10 mouse cellular contexts compared by ENCODE assay signal in the genomic region with DNA sequence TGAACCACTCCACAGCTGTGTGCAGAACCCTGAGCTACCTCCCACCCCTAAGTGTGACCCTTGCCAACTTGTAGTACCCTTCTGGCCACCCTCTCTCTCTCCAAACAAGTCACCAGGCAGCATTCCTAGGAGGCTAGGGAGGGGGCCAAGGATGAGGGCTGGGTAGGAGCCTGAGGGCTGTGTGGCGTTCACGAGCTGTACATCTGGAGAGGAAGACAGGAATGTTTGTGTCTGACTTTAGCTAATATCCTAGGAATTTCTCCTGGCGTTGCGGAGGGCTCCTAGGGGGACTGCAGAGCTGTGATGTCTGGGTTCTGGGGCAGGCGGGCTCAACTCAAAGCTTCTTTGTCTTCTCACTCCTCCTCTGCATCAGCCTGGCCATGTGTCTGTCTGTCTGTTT.
A peak's percentile ranks its signal among the peaks of the same experiment; 100 is the strongest.
DNase-seq lines count a peak whose midpoint lies in the region; ATAC-seq and TF ChIP-seq lines count a peak whose summit lies in the region.
"Had no signal": no experiment of that assay in that cellular context is flagged by ENCODE, and none has a peak within 500 bp of the region (broad histone marks: within the 10 kb centered on the region; RNA-seq: fewer than 3 reads in every experiment).

No protein-coding gene starts in this region.

- H3K27ac ChIP-seq in embryonic facial prominence, embryonic 15.5 days (replicated peaks) = peak overlapping the region; percentile 82
- H3K27ac ChIP-seq in thymus, adult 2 months (ENCODE audit: control insufficient read depth, insufficient read depth, low read length) = no peak overlapping the region
- H3K27ac ChIP-seq: liver, embryonic 15.5 days had no signal

- intact Hi-C loops in heart, postnatal 36 days (cut with DNase I) = no loop called here

- peak; percentile 65 for ATAC-seq in embryonic facial prominence, embryonic 15.5 days (ENCODE audit: insufficient number of reproducible peaks, low FRiP score, low TSS enrichment, low read depth)

- WGBS in embryonic facial prominence, embryonic 15.5 days = 6% methylated on average over 5 of the region's 5 CpGs
- WGBS in thymus, adult 2 months = 88% methylated on average over 5 of the region's 5 CpGs

- H3K27me3 ChIP-seq in embryonic facial prominence, embryonic 15.5 days = no peaks in the 10 kb centered on the region
- H3K27me3 ChIP-seq in thymus, adult 2 months (ENCODE audit: control insufficient read depth, insufficient read depth, low read length) = no peaks in the 10 kb centered on the region
- H3K27me3 ChIP-seq: liver, embryonic 15.5 days had no signal

- no peak overlapping the region for H3K9ac ChIP-seq in embryonic facial prominence, embryonic 15.5 days
- H3K9ac ChIP-seq: liver, embryonic 15.5 days had no signal

- no peak overlapping the region for H3K4me2 ChIP-seq in embryonic facial prominence, embryonic 15.5 days (replicated peaks)
- H3K4me2 ChIP-seq: liver, embryonic 15.5 days had no signal

- H3K4me1 ChIP-seq in embryonic facial prominence, embryonic 15.5 days = peaks cover 58% of the 10 kb centered on the region
- no peaks in the 10 kb centered on the region for H3K4me1 ChIP-seq in thymus, adult 2 months (replicated peaks; ENCODE audit: control insufficient read depth, insufficient read depth, low read length)
- H3K4me1 ChIP-seq: liver, embryonic 15.5 days had no signal

- TF ChIP-seq POLR2A in thymus, adult 2 months (IDR thresholded peaks at IDR 0.05; ENCODE audit: control insufficient read depth, extremely low read depth, insufficient read depth, low read length, poor library complexity) = no peak

- H3K9me3 ChIP-seq in embryonic facial prominence, embryonic 15.5 days (replicated peaks) = no peaks in the 10 kb centered on the region
- H3K9me3 ChIP-seq: liver, embryonic 15.5 days had no signal

- H3K4me3 ChIP-seq in embryonic facial prominence, embryonic 15.5 days (replicated peaks) = no peak overlapping the region
- no peak overlapping the region for H3K4me3 ChIP-seq in thymus, adult 2 months (ENCODE audit: control insufficient read depth, insufficient read depth, low read length)
- H3K4me3 ChIP-seq: liver, embryonic 15.5 days had no signal

- H3K36me3 ChIP-seq in embryonic facial prominence, embryonic 15.5 days = no peaks in the 10 kb centered on the region
- no peaks in the 10 kb centered on the region for H3K36me3 ChIP-seq in thymus, adult 2 months (ENCODE audit: control insufficient read depth, insufficient read depth, low read length)
- H3K36me3 ChIP-seq: liver, embryonic 15.5 days had no signal

- peak; percentile 21 for DNase-seq in heart, postnatal 4 days
- no peak for DNase-seq in heart, postnatal 36 days
- DNase-seq in embryo, embryonic 10.5 days (ENCODE audit: low spot score) = peak; percentile 52
- DNase-seq in mesoderm, embryonic 11.5 days (ENCODE audit: low read depth, low spot score) = peak; percentile 77
- DNase-seq in cerebellum, adult 9-10 months = no peak
- DNase-seq in thymus, adult 2 months = no peak
- DNase-seq: cerebellum, adult 2 months; layer of hippocampus, postnatal 36 days had no signal

- TF ChIP-seq CTCF in thymus, adult 2 months (IDR thresholded peaks at IDR 0.05; ENCODE audit: borderline replicate concordance, control insufficient read depth, extremely low read depth, insufficient read depth, low read length, poor library complexity) = no peak

Comparison
In these comparisons a context has a peak if more than half of its experiments do, and no peak if none do; other contexts are left out.
1. DNase-seq: peak in heart, postnatal 4 days (single experiment), embryo, embryonic 10.5 days (single experiment) and mesoderm, embryonic 11.5 days (single experiment); none in heart, postnatal 36 days (0 of 2), cerebellum, adult 9-10 months (single experiment) and thymus, adult 2 months (single experiment).